Mouse (Mus musculus) heart, embryonic 16.5 days (tissue): ENCODE results near the gene Apobec4. TPM values are rescaled to one million over a fixed set of nuclear protein-coding genes. Genes with fewer than 3 reads are reported as not detected.

Experiments used
- ATAC-seq: fragments of 200-750 bp; cut with Nextera tagmentation; replicated peaks from 2 replicates; pipeline ENCODE4 v1.8.0; 2017; ENCODE audit warnings: moderate number of reproducible peaks; ENCODE audit not compliant: insufficient read depth, low FRiP score; ENCODE audit errors: extremely low read depth
- H3K27ac ChIP-seq: fragments of 300-500 bp; sonication (generic); 2 replicates; pipeline ENCODE4 v1.5.1; 2014; ENCODE audit warnings: mild to moderate bottlenecking, low read length, control low read depth, moderate library complexity
- H3K27me3 ChIP-seq: fragments of 300-500 bp; sonication (generic); 2 replicates; pipeline ENCODE4 v1.6.1; 2014; ENCODE audit warnings: low read length, mixed read lengths; ENCODE audit not compliant: control insufficient read depth, insufficient read depth
- H3K36me3 ChIP-seq: fragments of 300-500 bp; sonication (generic); 2 replicates; pipeline ENCODE4 v1.6.1; 2014; ENCODE audit not compliant: control insufficient read depth, insufficient read depth
- H3K4me1 ChIP-seq: fragments of 300-500 bp; sonication (generic); 2 replicates; pipeline ENCODE4 v1.6.1; 2014; ENCODE audit warnings: low read length, mixed read lengths; ENCODE audit not compliant: control insufficient read depth, insufficient read depth
- H3K4me2 ChIP-seq: fragments of 300-500 bp; sonication (generic); 2 replicates; pipeline ENCODE4 v1.6.1; 2014; ENCODE audit warnings: low read depth, mild to moderate bottlenecking, control low read depth, low read length
- H3K4me3 ChIP-seq: fragments of 300-500 bp; sonication (generic); 2 replicates; pipeline ENCODE4 v1.5.1; 2014; ENCODE audit warnings: mild to moderate bottlenecking, control low read depth, low read length
- H3K9ac ChIP-seq: fragments of 300-500 bp; sonication (generic); 2 replicates; pipeline ENCODE4 v1.6.1; 2014; ENCODE audit warnings: low read length, control low read depth
- H3K9me3 ChIP-seq: fragments of 300-500 bp; sonication (generic); replicated peaks from 2 replicates; pipeline ENCODE4 v1.6.1; 2016; ENCODE audit warnings: low read length; ENCODE audit not compliant: control insufficient read depth
- WGBS: fragments of 180-500 bp; shearing (Covaris S2); extraction: QIAGEN DNeasy Blood & Tissue Kit; methylation state at CpG from one replicate; pipeline ENCODE4 v1.1.7; 2014; 5-methylcytosine and 5-hydroxymethylcytosine counted together
- polyA plus RNA-seq: library from polyadenylated mRNA; unstranded; fragments of >200 nt; fragmentation: Nextera tagmentation; extraction: Ambion mirVana; gene quantifications from 2 replicates; pipeline ENCODE4 v1.2.1, GENCODE M21; 2015

The Apobec4 gene
- not detected in 2 replicates for polyA plus RNA-seq

DNA sequence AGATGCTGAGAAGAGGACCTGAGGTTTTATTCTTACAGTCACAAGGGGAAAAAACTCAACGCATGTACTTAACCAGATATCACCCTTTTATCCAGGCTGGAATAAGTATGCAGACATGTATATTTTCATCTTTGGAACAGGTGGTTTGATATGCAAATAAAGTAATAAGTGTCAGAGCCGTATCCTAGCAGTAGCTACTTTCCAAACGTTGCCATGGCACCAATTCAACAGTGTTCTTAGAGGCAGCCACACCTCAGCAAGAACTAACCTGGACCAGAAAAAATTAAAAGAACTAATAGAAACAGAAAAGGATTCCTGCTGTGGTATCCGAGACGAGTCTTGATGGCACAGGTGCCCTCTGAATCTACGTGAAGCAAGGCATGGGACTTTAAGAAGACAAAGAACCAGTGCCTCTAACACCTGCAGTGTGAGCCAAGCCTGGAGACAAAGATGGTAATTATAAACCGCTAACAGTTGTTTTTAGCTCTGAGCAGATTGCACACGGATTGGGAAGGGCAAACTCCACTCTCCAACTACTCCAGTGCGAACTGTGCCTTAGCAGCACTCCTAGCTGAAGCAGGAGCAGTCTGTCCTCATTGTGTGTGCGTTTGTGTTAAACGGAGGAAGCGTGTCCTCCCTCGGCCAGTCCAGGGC lies at the start of gene Apobec4:
Apobec4 (plus strand) TSS at position 240 of the 654 bp plus-strand sequence.
- H3K9me3 ChIP-seq, result no peaks in the 10 kb centered on the region
- no peak for ATAC-seq
- H3K4me3 ChIP-seq, result no peak within 1 kb of the TSS
- H3K27ac ChIP-seq, result no peak within 1 kb of the TSS
- no peaks in the 10 kb centered on the region for H3K36me3 ChIP-seq
- H3K9ac ChIP-seq, result no peak within 1 kb of the TSS
- no peak within 1 kb of the TSS for H3K4me2 ChIP-seq
- no peaks in the 10 kb centered on the region for H3K27me3 ChIP-seq
- peaks cover 7% of the 10 kb centered on the region for H3K4me1 ChIP-seq
- 66% methylated on average over 13 of the region's 13 CpGs for WGBS

DNA sequence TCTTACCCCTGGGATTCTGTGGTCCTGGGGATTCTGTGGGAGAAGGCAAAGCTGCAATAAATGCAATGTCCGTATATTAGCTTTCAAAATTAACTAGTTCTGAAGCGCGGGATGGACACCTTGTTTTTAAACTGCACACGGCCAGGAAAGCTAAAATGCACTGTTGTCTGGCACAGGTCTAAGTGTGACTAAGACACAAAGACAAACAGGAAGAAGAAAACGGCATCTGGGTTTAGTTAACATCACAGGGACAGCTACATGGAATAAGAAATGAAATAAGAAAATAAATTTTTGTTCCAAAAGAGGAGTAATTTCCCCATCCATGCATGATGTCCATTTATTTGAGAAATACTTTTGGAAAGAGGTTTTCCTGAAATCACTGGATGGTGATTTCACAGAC lies 49.3 kb upstream of the Apobec4 start:
- no peak overlapping the region for H3K9ac ChIP-seq
- H3K36me3 ChIP-seq, result no peaks in the 10 kb centered on the region
- no peak overlapping the region for H3K27ac ChIP-seq
- no peak for ATAC-seq
- H3K9me3 ChIP-seq, result no peaks in the 10 kb centered on the region
- H3K4me2 ChIP-seq, result no peak overlapping the region
- no peak overlapping the region for H3K4me3 ChIP-seq
- H3K4me1 ChIP-seq, result peaks cover 15% of the 10 kb centered on the region
- no peaks in the 10 kb centered on the region for H3K27me3 ChIP-seq
- 84% methylated on average over 5 of the region's 5 CpGs for WGBS

DNA sequence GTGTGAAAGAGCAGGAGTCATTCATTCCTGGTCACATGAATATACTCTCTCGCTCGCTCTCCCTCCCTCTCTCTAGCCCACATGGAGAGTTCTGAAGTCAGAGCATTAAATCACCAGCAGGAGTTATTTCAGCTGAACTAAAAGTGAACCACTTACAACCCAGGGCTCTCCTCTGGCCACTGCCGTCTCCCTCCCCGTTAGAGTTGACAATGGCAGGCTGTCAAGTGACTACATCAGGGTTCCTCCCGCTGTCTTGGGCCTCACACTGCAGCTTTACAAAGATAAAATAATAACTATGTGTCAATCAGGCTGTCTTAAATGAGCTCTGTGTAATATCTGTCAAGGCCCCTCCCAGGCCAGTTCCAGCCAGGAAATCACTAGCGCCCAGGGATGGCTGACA lies 47.4 kb upstream of the Apobec4 start:
- ATAC-seq, result peak; percentile 88
- peak overlapping the region; percentile 76 for H3K27ac ChIP-seq
- H3K4me3 ChIP-seq, result no peak overlapping the region
- H3K36me3 ChIP-seq, result no peaks in the 10 kb centered on the region
- peaks cover 15% of the 10 kb centered on the region for H3K4me1 ChIP-seq
- WGBS, result 18% methylated on average over 6 of the region's 6 CpGs
- H3K27me3 ChIP-seq, result no peaks in the 10 kb centered on the region
- peak overlapping the region; percentile 16 for H3K4me2 ChIP-seq
- H3K9me3 ChIP-seq, result no peaks in the 10 kb centered on the region
- 0 out of 2 replicates have a peak overlapping the region, but pooled peaks have one; percentile 10 for H3K9ac ChIP-seq

DNA sequence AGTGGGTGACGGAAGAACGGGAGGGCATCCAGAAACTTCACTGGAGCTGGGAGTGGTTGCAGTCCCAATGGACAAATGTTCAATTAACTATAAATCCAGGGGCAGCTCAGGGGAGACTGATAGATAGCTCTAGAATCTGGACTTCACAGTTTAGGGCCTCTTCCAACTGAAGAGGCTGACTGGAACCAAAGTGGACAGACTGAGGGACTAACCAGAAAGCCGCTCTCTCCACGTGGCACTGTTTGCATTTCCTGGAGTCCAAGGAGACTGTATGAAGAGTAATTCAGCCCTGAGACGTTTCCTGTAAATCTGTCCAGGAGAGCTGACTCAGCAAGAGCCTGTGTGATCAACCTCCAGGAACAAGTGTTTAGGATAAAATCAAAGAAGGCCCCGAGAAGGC lies 46.4 kb upstream of the Apobec4 start:
- H3K9ac ChIP-seq, result no peak overlapping the region
- H3K4me2 ChIP-seq, result no peak overlapping the region
- no peaks in the 10 kb centered on the region for H3K36me3 ChIP-seq
- no peak overlapping the region; the same call in 1 of the 2 replicates for H3K27ac ChIP-seq
- H3K27me3 ChIP-seq, result no peaks in the 10 kb centered on the region
- no peak for ATAC-seq
- H3K4me3 ChIP-seq, result no peak overlapping the region
- whole genome bisulfite sequencing, result 42% methylated on average over 6 of the region's 6 CpGs
- no peaks in the 10 kb centered on the region for H3K9me3 ChIP-seq
- H3K4me1 ChIP-seq, result peaks cover 15% of the 10 kb centered on the region

DNA sequence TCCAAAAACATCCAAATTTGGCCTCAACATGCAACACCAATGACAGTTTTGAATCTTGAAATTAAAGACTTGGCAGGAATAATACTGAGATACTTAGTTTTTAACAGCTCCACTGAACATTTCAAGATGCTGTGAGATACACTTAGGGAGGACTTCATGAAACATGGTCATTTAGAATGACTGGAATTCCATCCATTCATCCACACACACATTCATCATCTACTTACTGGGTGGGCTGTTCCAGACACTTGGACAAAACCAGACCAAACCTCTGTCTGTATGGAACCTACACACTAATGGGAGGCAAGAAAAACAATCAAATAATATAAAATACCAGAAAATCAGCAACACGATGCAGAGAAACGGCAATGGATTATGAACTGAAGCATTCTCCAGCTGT lies 42.8 kb upstream of the Apobec4 start:
- no peak overlapping the region for H3K27ac ChIP-seq
- H3K4me1 ChIP-seq, result peaks cover 14% of the 10 kb centered on the region
- H3K27me3 ChIP-seq, result no peaks in the 10 kb centered on the region
- H3K4me2 ChIP-seq, result no peak overlapping the region
- H3K9me3 ChIP-seq, result no peaks in the 10 kb centered on the region
- H3K36me3 ChIP-seq, result no peaks in the 10 kb centered on the region
- H3K4me3 ChIP-seq, result no peak overlapping the region
- 71% methylated on average over 2 of the region's 2 CpGs for WGBS
- H3K9ac ChIP-seq, result no peak overlapping the region
- no peak for ATAC-seq

DNA sequence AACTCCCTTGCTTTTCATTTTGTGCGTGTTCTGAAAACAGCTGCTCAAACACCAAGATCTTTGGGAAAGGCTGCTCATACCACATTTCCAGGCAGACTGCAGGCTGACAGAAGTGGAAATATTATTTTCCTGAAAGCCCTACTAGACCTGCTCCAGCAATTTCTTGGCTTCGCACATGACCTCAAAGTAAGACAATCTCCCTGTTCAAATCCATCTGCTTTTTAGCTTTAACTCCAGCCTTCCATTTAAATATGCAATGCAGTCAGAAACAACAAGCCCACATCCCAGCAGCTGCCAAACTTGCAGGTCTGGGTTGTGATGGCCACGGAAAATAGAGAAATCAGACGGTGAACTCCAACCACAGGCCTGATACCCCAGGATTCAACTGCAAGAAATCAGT lies 39.3 kb upstream of the Apobec4 start:
- H3K4me3 ChIP-seq, result no peak overlapping the region
- H3K4me2 ChIP-seq, result no peak overlapping the region
- H3K27ac ChIP-seq, result no peak overlapping the region
- H3K9me3 ChIP-seq, result no peaks in the 10 kb centered on the region
- H3K9ac ChIP-seq, result no peak overlapping the region
- no peaks in the 10 kb centered on the region for H3K27me3 ChIP-seq
- WGBS, result 77% methylated on average over 4 of the region's 4 CpGs
- no peaks in the 10 kb centered on the region for H3K4me1 ChIP-seq
- ATAC-seq, result no peak
- H3K36me3 ChIP-seq, result no peaks in the 10 kb centered on the region

DNA sequence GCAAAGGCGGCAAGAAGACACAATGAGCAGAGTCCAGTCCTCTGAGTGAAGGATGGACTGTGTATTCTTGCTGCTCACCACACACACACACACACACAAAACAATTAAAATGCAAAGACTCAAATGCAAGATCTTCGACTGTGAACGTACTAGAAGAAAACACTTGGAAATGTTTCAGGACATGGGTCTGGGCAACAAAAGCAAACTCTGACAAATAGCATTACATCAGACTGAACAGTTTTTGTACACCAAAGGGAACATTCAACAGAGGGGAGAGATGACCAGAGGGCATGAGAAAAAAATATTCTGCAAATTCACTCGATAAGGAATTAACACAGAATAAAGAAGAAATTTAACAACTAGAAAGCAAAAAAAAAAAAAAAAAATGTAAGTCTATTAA lies 36.4 kb upstream of the Apobec4 start:
- Histone ChIP-seq H3K4me3 (no peak overlapping the region), H3K27ac (no peak overlapping the region), H3K27me3 (no peaks in the 10 kb centered on the region), H3K9me3 (no peaks in the 10 kb centered on the region), H3K36me3 (no peaks in the 10 kb centered on the region), H3K9ac (no peak overlapping the region), H3K4me2 (no peak overlapping the region), H3K4me1 (no peaks in the 10 kb centered on the region)
- no peak for ATAC-seq
- WGBS, result 81% methylated on average over 4 of the region's 4 CpGs

DNA sequence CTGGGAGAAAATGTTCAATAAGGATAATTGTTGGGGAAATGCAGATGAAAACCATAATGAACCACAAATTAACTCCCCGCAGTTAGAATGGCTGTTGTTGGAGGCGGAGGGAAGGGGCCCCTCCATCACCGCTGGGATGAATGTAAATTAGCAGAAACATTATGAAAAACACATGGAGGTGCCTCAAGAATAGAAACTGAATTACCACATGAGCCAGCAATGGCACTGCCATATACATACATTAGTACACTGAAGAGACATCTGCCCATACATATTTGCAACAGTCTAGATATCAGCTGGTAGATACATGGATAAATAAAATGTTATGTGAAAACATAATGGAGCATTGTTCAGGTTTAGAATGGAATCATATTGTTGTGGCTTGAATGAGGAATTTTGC lies 35.9 kb upstream of the Apobec4 start:
- Histone ChIP-seq H3K4me2 (no peak overlapping the region), H3K4me3 (no peak overlapping the region), H3K27me3 (no peaks in the 10 kb centered on the region), H3K9ac (no peak overlapping the region), H3K36me3 (no peaks in the 10 kb centered on the region), H3K27ac (no peak overlapping the region), H3K4me1 (no peaks in the 10 kb centered on the region), H3K9me3 (no peaks in the 10 kb centered on the region)
- ATAC-seq, result no peak
- WGBS, result 95% methylated on average over 3 of the region's 3 CpGs

DNA sequence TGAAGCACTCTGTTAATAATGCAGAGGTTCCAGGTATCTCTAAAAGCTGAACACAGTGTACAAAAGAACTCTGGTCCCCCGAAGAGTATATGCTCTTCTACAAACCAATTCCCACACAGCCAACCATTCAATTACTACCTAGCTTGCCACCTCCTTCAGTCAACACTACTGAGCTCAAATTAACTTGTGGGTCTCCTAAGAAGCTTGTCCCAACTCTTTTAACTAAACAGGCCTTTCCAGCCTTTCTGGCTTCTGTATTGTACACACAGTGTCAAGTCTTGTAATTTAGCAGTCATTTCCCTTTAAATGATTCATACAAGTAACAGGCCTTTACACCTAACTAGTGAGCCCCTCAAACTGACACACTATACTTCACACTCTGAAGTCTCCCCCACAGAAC lies 33.0 kb upstream of the Apobec4 start:
- H3K27me3 ChIP-seq, result no peaks in the 10 kb centered on the region
- no peak overlapping the region for H3K4me2 ChIP-seq
- H3K9me3 ChIP-seq, result no peaks in the 10 kb centered on the region
- 75% methylated on average over 1 of the region's 1 CpGs for WGBS
- H3K9ac ChIP-seq, result no peak overlapping the region
- no peaks in the 10 kb centered on the region for H3K4me1 ChIP-seq
- H3K36me3 ChIP-seq, result no peaks in the 10 kb centered on the region
- no peak for ATAC-seq
- no peak overlapping the region for H3K27ac ChIP-seq
- no peak overlapping the region for H3K4me3 ChIP-seq
